Mouse (Mus musculus) T-helper 2 cell (primary cell): Measurements from ENCODE around the gene Abca2.

Experiments
- in situ Hi-C: fragments of 300-600 bp; cut with MboI, MseI; formaldehyde crosslinking; loops from one replicate; pipeline ENCODE4 v1.15.1; 2025; ENCODE audit warnings: high pct_unique_total_duplicates

The Abca2 gene

GRCm38 (mm10) chr2:25425481-25425880, 3.0 kb upstream of the Abca2 start:
- in situ Hi-C loops: no loop called here

- in situ Hi-C loops: no loop called here
Measured at GRCm38 (mm10) chr2:25426721-25427191, 1.7 kb upstream of the Abca2 start.

- in situ Hi-C loops: no loop called here
Measured at GRCm38 (mm10) chr2:25427256-25427655, 1.2 kb upstream of the Abca2 start.

GRCm38 (mm10) chr2:25429435-25430180, 1.1 kb downstream of the Abca2 start:
- in situ Hi-C loops: no loop called here

GRCm38 (mm10) chr2:25430395-25431233, 2.1 kb downstream of the Abca2 start:
- in situ Hi-C loops: no loop called here

- in situ Hi-C loops: no loop called here
Measured at GRCm38 (mm10) chr2:25431308-25431855, 2.9 kb downstream of the Abca2 start.

GRCm38 (mm10) chr2:25432326-25433098, 4.0 kb downstream of the Abca2 start:
- in situ Hi-C loops: no loop called here

GRCm38 (mm10) chr2:25433101-25433500, 4.6 kb downstream of the Abca2 start:
- in situ Hi-C loops: no loop called here

- in situ Hi-C loops: no loop called here
Measured at GRCm38 (mm10) chr2:25434292-25434691, 5.8 kb downstream of the Abca2 start.

- in situ Hi-C loops: no loop called here
Measured at GRCm38 (mm10) chr2:25436286-25436820, 7.8 kb downstream of the Abca2 start.

GRCm38 (mm10) chr2:25441067-25441466, 12.6 kb downstream of the Abca2 start:
- in situ Hi-C loops: no loop called here

GRCm38 (mm10) chr2:25442682-25443081, 14.2 kb downstream of the Abca2 start:
- in situ Hi-C loops: no loop called here

- in situ Hi-C loops: no loop called here
Measured at GRCm38 (mm10) chr2:25450853-25451647, 22.5 kb downstream of the Abca2 start.

GRCm38 (mm10) chr2:25452951-25453350, 24.4 kb downstream of the Abca2 start:
- in situ Hi-C loops: no loop called here

GRCm38 (mm10) chr2:25456205-25456953, 27.9 kb downstream of the Abca2 start, which contains the start of gene Clic3:
TSS of gene Clic3 (plus strand) at chr2:25456838.
- in situ Hi-C loops: no loop called here

GRCm38 (mm10) chr2:25457022-25457896, 28.8 kb downstream of the Abca2 start:
- in situ Hi-C loops: no loop called here

GRCm38 (mm10) chr2:25458911-25459310, 30.4 kb downstream of the Abca2 start:
- in situ Hi-C loops: no loop called here

- in situ Hi-C loops: no loop called here
Measured at GRCm38 (mm10) chr2:25460135-25460534, 31.6 kb downstream of the Abca2 start.
